Mouse (Mus musculus): ENCODE results near the gene Ice2.

Gene Ice2

DNA sequence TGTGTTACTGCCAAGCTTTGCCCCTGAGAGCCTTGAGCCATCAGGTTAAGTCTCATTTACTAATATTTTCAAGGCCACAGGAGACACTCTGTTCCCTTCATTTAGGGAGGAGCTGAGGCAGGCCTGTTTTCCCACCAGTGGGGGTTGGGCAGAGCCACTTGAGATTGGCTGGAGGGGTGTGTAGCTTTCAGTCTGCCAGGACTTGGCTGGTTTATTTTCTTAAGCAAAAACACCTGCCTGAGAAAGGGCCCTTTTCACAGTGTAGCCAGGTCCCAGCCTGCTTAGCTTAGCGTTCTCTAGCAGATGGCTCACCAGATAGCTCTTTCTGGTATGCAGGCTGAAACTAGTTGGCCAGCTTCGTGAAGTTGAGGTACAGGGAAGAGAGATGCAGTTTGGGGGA, 61.3 kb downstream of the Ice2 start:
- no peak for DNase-seq (ENCODE audit: extremely low spot score)

GRCm38 (mm10) chr9:69459876-69460275, 62.2 kb downstream of the Ice2 start:
- DNase-seq (ENCODE audit: extremely low spot score): no peak

- DNase-seq (ENCODE audit: extremely low spot score): no peak
These were observed 65.3 kb downstream of the Ice2 start for GRCm38 (mm10) chr9:69463046-69463445.

- no peak for DNase-seq (ENCODE audit: extremely low spot score)
These were observed 66.5 kb downstream of the Ice2 start for GRCm38 (mm10) chr9:69464109-69464756.

- no peak for DNase-seq (ENCODE audit: extremely low spot score)
These were observed 68.4 kb downstream of the Ice2 start for GRCm38 (mm10) chr9:69466098-69466497.

DNA sequence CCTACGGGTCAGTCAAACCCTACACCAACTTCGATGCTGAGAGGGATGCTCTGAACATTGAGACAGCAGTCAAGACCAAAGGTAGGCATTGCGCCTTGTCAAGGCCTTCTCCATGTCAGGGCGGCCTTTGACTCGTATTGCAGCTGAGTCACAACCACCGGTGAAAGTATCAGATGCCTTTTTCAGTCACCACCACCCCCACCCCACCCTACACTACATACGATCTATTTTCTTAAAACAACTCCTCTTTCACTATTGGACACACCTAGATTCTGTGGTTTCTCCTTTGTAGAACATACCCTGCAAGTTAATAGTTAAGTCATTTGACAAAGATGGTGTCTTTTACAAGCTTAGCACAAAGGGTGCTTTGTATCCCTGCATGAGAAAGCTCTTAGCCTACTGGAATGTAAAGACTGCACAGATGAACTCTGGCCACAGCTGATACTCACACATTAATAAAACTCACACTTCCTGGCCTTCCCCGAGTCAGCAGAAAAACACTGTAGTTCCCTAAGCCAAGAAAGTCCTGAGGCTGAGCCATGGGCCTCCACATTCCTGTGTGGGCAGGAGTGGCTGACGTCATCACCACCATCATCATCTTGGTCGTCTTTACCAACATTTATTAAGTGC, 69.7 kb downstream of the Ice2 start:
- no peak for DNase-seq (ENCODE audit: extremely low spot score)

GRCm38 (mm10) chr9:69468991-69469390, 71.3 kb downstream of the Ice2 start:
- peak; percentile 83 for DNase-seq (ENCODE audit: extremely low spot score)

DNA sequence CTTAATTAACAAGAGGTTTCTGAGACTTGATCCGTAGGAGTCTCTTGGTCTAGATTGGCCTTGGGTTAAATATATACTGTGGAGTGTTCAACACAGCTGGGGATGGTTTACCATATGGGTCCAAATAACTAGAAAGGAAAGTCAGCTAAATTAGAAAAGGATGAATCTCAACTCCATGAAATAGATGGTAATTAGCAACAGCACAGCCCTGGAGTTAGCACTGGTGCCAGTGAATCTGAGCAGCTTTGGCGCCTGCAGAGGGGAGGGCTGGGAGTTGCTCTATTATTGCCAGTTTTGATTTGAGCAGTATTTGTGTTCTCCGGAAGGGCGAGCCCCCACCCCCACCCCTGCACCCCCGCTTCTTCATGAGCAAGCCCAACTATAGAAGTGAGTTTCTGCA, 72.7 kb downstream of the Ice2 start:
- no peak for DNase-seq (ENCODE audit: extremely low spot score)

DNA sequence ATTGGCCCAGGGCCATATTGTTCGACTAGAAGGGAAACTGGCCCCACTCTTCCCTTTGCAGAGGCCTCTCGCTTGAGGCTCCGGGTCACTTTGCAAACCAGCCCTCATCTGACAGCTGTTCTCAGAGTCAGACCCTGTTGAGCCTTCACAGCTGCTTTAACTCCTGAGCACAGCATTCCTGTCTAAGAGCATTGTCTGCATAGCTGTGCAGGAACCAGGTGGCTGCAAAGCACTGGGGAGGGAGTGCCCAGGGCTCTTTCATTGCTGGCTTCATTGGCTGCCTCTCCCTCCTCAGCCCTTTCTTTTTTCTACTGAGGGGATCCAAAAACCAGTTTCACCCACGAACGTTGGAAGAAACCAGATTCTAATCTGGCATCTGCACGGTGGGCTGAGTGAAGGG, 73.2 kb downstream of the Ice2 start:
- DNase-seq (ENCODE audit: extremely low spot score): no peak

GRCm38 (mm10) chr9:69472724-69473123, 75.0 kb downstream of the Ice2 start:
- no peak for DNase-seq (ENCODE audit: extremely low spot score)

DNA sequence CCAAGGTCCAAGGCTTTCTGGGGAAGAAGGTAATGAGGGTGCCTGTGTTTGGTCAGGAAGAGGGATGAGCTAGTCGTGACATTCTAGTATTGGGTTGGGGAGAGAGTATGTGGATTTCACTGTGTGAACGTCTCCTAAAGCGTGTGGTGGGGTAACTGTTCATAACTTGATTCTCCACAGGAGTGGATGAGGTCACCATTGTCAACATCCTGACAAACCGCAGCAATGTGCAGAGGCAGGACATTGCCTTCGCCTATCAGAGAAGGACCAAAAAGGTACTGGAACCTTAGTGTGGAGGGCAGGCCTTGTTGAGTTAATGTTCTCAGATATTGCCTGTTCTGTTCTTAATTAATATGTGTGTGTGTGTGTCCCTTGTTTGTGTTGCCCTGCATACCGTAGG, 78.2 kb downstream of the Ice2 start:
- no peak for DNase-seq (ENCODE audit: extremely low spot score)

- no peak for DNase-seq (ENCODE audit: extremely low spot score)
These were observed 79.6 kb downstream of the Ice2 start for GRCm38 (mm10) chr9:69477195-69477823.

- no peak for DNase-seq (ENCODE audit: extremely low spot score)
These were observed 80.1 kb downstream of the Ice2 start for GRCm38 (mm10) chr9:69477824-69478222.

DNA sequence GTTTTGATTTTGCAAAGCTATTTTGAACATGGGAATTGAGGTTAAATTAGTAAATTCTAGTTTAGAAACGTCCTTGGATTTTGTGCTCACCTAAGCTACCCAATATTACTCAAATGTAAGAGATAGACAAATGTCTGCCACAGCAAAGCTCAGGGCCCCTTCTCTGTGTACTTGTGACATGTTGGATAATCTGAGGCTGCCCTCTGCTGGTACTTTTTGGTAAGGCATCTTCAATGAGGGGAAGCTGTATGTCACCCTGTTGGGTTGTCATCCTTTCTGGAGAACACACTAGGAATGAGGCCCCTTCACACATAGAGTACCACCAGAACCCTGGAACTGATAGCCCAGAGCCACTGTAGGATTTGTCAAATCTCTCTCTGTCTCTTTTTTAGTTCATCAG, 82.6 kb downstream of the Ice2 start:
- peak; percentile 83 for DNase-seq (ENCODE audit: extremely low spot score)

All from embryo, embryonic 9.5 days (tissue).